Mouse (Mus musculus) neutrophil, adult 5-6 weeks (primary cell): Measurements from ENCODE around the gene Ifrd1. TPM values are rescaled to one million over a fixed set of nuclear protein-coding genes. Genes with fewer than 3 reads are reported as not detected.
"Not testable (repeated sequence)": the region's sequence is repeated elsewhere in the genome, so short reads cannot be mapped to it uniquely, and the experiment has no call there.

ENCODE experiments used
- ATAC-seq: fragments of 151-379, 151-347 bp; 2 replicates; pipeline ENCODE4 v1.8.0; 2017; ENCODE audit warnings: mild to moderate bottlenecking, moderate TSS enrichment; ENCODE audit not compliant: insufficient number of reproducible peaks, poor library complexity, low FRiP score, severe bottlenecking; ENCODE audit errors: extremely low read depth
- total RNA-seq: library from RNA; stranded (forward); fragments of 200-1000 nt; gene quantifications from 2 replicates; pipeline ENCODE4 v1.2.3, GENCODE M21; 2017

The Ifrd1 gene
- total RNA-seq: 83.0 and 103 TPM in 2 replicates

- ATAC-seq: peak; percentile 69
These were observed at the start of gene Ifrd1 for GRCm38 (mm10) chr12:40248454-40249180. Ifrd1 (minus strand) TSS chr12:40248504.

GRCm38 (mm10) chr12:40286539-40286938 lies 38.2 kb upstream of the Ifrd1 start:
- no peak for ATAC-seq

GRCm38 (mm10) chr12:40280596-40281325 lies 32.5 kb upstream of the Ifrd1 start:
- no peak for ATAC-seq

GRCm38 (mm10) chr12:40277581-40277980 lies 29.3 kb upstream of the Ifrd1 start:
- no peak for ATAC-seq

GRCm38 (mm10) chr12:40274931-40275330 lies 26.6 kb upstream of the Ifrd1 start:
- no peak for ATAC-seq

GRCm38 (mm10) chr12:40273339-40273738 lies 25.0 kb upstream of the Ifrd1 start:
- ATAC-seq: 0 out of 2 replicates have a peak, but pooled peaks have one; percentile 13

GRCm38 (mm10) chr12:40272710-40273109 lies 24.4 kb upstream of the Ifrd1 start:
- ATAC-seq: no peak

- ATAC-seq: no peak
These were observed 20.0 kb upstream of the Ifrd1 start for GRCm38 (mm10) chr12:40268313-40268712.

- ATAC-seq: no peak
These were observed 15.4 kb upstream of the Ifrd1 start for GRCm38 (mm10) chr12:40263712-40264111.

GRCm38 (mm10) chr12:40263006-40263405 lies 14.7 kb upstream of the Ifrd1 start:
- ATAC-seq: no peak

- no peak for ATAC-seq
These were observed 10.2 kb upstream of the Ifrd1 start for GRCm38 (mm10) chr12:40258462-40259000.

- ATAC-seq: peak; percentile 93
These were observed 8.9 kb upstream of the Ifrd1 start for GRCm38 (mm10) chr12:40257226-40257625.

- no peak for ATAC-seq
These were observed 8.2 kb upstream of the Ifrd1 start for GRCm38 (mm10) chr12:40256543-40256942.

GRCm38 (mm10) chr12:40256033-40256432 lies 7.7 kb upstream of the Ifrd1 start:
- ATAC-seq: no peak

- ATAC-seq: not testable (repeated sequence)
These were observed 7.0 kb upstream of the Ifrd1 start for GRCm38 (mm10) chr12:40255310-40255709.

- no peak for ATAC-seq
These were observed 6.4 kb upstream of the Ifrd1 start for GRCm38 (mm10) chr12:40254729-40255128.

GRCm38 (mm10) chr12:40253241-40253640 lies 4.9 kb upstream of the Ifrd1 start:
- ATAC-seq: peak; percentile 45; the same call in 1 of the 2 replicates

- ATAC-seq: no peak
These were observed 2.0 kb upstream of the Ifrd1 start for GRCm38 (mm10) chr12:40250256-40250655.

GRCm38 (mm10) chr12:40247976-40248375 lies 328 bp downstream of the Ifrd1 start:
- ATAC-seq: peak; percentile 38

GRCm38 (mm10) chr12:40247384-40247783 lies 920 bp downstream of the Ifrd1 start:
- no peak for ATAC-seq
